Mouse (Mus musculus) megakaryocyte, embryonic 14.5 days (primary cell): ENCODE measurements around the gene Foxf1.

Experiments
- FLI1 ChIP-seq: IDR thresholded peaks from 2 replicates; pipeline ENCODE4 v1.6.1; 2012; ENCODE audit warnings: low read length, inconsistent platforms, mixed read lengths
- GATA1 ChIP-seq: IDR thresholded peaks from 3 replicates; pipeline ENCODE4 v1.6.1; 2012; ENCODE audit warnings: mixed read lengths, low read length, inconsistent platforms, borderline replicate concordance

DNA sequence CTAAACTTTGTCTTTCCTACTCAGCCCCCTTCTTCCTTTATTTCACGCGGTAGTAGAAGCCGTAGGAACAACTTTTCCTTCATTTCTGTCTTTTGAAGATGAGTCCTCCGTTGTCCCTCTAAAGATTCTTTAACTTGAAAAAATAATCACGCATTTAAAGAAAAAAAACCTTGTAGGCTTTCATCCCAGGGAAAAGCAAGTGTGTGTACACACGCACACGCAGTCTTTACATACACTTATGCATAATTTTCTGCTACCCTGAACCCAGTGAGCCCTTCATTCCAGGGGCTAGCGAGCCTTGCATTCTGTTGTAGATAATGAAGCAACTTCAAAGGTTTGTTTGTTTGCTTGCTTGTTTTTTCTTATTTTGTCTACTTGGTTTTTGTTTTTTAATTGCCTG is 4.1 kb downstream of the Foxf1 start:
- TF ChIP-seq GATA1, result no peak
- no peak for TF ChIP-seq FLI1
